Mouse (Mus musculus) large intestine, adult 2 months (tissue): ENCODE measurements at regions not wholly inside any gene's neighbourhood (a gene's known extent, or its start where the extent isn't known, plus 50 kb on each side); places are given as distances from the start of the nearest gene placed in this dataset.

Source experiments
- DNase-seq: peaks from one replicate; pipeline ENCODE4 v3.0.0-alpha.2; 2012; ENCODE audit warnings: low read depth, low spot score
- WGBS: fragments of 180-500 bp; shearing (Covaris S2); methylation state at CpG from one replicate; pipeline ENCODE4 v1.1.7; 2018; 5-methylcytosine and 5-hydroxymethylcytosine counted together

- DNase-seq: no peak
- WGBS: 33% methylated on average over 4 of the region's 4 CpGs
These were observed 217.3 kb upstream of the Auts2 start for GRCm38 (mm10) chr5:132760396-132760795.

- 72% methylated on average over 6 of the region's 6 CpGs for WGBS
- no peak for DNase-seq
These were observed 216.6 kb upstream of the Auts2 start for GRCm38 (mm10) chr5:132759751-132760150.

GRCm38 (mm10) chr5:132758941-132759340 lies 215.8 kb upstream of the Auts2 start:
- 80% methylated on average over 10 of the region's 10 CpGs for WGBS
- no peak for DNase-seq

GRCm38 (mm10) chr5:132737966-132738365 lies 194.8 kb upstream of the Auts2 start:
- WGBS: 58% methylated on average over 5 of the region's 5 CpGs
- no peak for DNase-seq

- 45% methylated on average over 10 of the region's 10 CpGs for WGBS
- no peak for DNase-seq
These were observed 185.6 kb upstream of the Auts2 start for GRCm38 (mm10) chr5:132728689-132729189.

GRCm38 (mm10) chr5:132724467-132724866 lies 181.3 kb upstream of the Auts2 start:
- no peak for DNase-seq
- WGBS: 46% methylated on average over 2 of the region's 2 CpGs

- 72% methylated on average over 4 of the region's 4 CpGs for WGBS
- no peak for DNase-seq
These were observed 167.2 kb upstream of the Auts2 start for GRCm38 (mm10) chr5:132710301-132710700.

GRCm38 (mm10) chr5:132707531-132707930 lies 164.4 kb upstream of the Auts2 start:
- WGBS: 74% methylated on average over 4 of the region's 4 CpGs
- no peak for DNase-seq

GRCm38 (mm10) chr5:132703455-132704100 lies 160.4 kb upstream of the Auts2 start:
- no peak for DNase-seq
- 63% methylated on average over 10 of the region's 10 CpGs for WGBS

- DNase-seq: no peak
- WGBS: 82% methylated on average over 3 of the region's 3 CpGs
These were observed 159.4 kb upstream of the Auts2 start for GRCm38 (mm10) chr5:132702573-132702972.

GRCm38 (mm10) chr5:132690784-132691183 lies 147.6 kb upstream of the Auts2 start:
- DNase-seq: no peak
- WGBS: 91% methylated on average over 10 of the region's 10 CpGs

- WGBS: 91% methylated on average over 11 of the region's 11 CpGs
- no peak for DNase-seq
These were observed 132.1 kb upstream of the Auts2 start for GRCm38 (mm10) chr5:132675261-132675660.

- no peak for DNase-seq
- WGBS: 24% methylated on average over 6 of the region's 6 CpGs
These were observed 130.6 kb upstream of the Auts2 start for GRCm38 (mm10) chr5:132673599-132674305.

- no peak for DNase-seq
- 37% methylated on average over 5 of the region's 5 CpGs for WGBS
These were observed 128.4 kb upstream of the Auts2 start for GRCm38 (mm10) chr5:132671496-132671895.

- WGBS: 55% methylated on average over 4 of the region's 4 CpGs
- DNase-seq: no peak
These were observed 124.2 kb upstream of the Auts2 start for GRCm38 (mm10) chr5:132667316-132667715.

GRCm38 (mm10) chr5:132661266-132661665 lies 118.1 kb upstream of the Auts2 start:
- WGBS: 73% methylated on average over 1 of the region's 1 CpGs
- DNase-seq: no peak

- WGBS: 75% methylated on average over 7 of the region's 7 CpGs
- no peak for DNase-seq
These were observed 116.9 kb upstream of the Auts2 start for GRCm38 (mm10) chr5:132660036-132660435.

GRCm38 (mm10) chr5:132654382-132654781 lies 111.2 kb upstream of the Auts2 start:
- 82% methylated on average over 7 of the region's 7 CpGs for WGBS
- DNase-seq: no peak

- DNase-seq: no peak
- WGBS: 40% methylated on average over 6 of the region's 6 CpGs
These were observed 110.7 kb upstream of the Auts2 start for GRCm38 (mm10) chr5:132653694-132654300.

- 11% methylated on average over 1 of the region's 1 CpGs for WGBS
These were observed 109.1 kb upstream of the Auts2 start for GRCm38 (mm10) chr5:132652201-132652600.

GRCm38 (mm10) chr5:132649771-132650170 lies 106.6 kb upstream of the Auts2 start:
- no peak for DNase-seq
- WGBS: 65% methylated on average over 7 of the region's 7 CpGs

More at GRCm38 (mm10) chr5:132652201-132652600, 109.1 kb upstream of the Auts2 start:
- DNase-seq: no peak
